Mouse (Mus musculus) adrenal gland (tissue): Measurements from ENCODE around the gene Nucb1.

ENCODE experiments used
- intact Hi-C: fragments of 180-260 bp; cut with DNase I; formaldehyde crosslinking; loops from one replicate; pipeline ENCODE4 v1.15.1; 2025

The Nucb1 gene

DNA sequence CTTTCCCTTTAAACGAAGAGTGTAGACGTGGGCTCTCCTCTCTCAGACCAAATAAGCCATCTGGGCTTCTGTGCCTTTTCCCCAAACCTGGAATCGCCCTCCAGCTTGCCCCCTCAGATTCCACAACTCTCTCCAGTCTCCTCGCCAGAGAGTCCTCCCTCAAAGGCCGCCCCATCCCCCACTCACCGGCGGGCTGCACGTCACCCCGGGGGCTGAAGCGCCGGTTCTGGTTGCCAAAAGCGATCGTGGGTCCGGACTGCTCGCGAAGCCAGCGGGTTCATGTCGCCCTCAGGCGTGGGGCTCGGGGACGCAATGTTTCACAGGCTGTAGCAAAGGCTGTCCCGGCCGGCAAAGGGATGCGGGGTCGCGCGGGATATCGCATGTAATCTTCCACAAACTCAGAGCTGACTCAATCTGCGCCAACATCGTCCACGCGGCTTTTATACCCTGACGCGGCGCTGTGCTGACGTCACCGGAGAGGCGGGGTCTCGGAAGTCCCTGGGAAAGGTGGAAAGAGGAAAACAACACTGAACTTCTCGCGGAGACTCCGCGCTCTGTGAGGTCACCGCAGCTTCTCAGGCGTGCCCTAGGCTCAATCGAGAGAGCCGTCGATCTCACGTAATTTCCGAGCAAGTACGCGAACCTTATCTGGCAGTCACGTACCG lies 15.7 kb upstream of the Nucb1 start, which contains the start of the genes Ppp1r15a and Plekha4:
Gene Ppp1r15a (minus strand): TSS at position 460 of the 665 bp plus-strand sequence.
Gene Plekha4 (plus strand): TSS at position 522 of the 665 bp plus-strand sequence.
- intact Hi-C loops, result loop anchor here (5.0 kb wide), 1 partner anchor 49 kb away; no protein-coding TSS in a partner anchor

DNA sequence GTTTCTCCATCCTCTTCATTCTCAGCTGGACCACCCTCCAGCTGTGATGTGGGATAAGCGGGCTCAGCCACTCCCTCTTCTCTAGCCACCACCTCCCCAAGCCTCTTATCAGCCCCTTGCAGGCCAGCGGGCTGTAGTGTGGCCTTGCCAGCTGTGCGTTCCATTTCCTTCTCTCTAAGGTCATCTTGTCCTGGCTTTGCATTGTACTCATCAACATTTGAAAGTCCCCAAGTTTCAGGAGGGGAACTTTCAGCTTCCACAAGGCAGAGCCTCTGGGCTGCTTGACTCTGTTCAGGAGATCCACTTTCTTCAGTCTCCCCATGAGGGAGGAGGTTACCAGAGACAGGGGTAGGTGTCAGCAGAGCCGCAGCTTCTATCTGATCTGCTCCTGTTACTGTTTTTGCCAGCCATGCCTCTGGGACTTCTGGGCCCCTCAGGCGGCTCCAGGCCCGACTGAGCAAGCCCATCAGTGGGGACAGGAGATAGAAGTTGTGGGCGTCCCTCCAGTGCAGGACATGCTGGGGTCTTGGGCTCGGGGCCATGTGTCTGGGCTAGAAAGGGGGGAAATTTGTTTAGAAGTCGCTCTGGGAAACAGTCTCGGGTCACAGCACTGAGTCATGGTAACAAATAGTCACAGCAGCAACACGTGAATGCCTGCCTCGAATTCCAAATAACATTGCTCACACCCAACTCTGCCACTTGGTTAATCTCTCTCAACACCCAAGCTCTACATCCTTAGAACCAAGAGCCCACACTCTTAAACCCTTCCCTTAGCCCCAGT lies 14.8 kb upstream of the Nucb1 start:
- intact Hi-C loops, result loop anchor here (5.0 kb wide), 1 partner anchor 48 kb away; no protein-coding TSS in a partner anchor

DNA sequence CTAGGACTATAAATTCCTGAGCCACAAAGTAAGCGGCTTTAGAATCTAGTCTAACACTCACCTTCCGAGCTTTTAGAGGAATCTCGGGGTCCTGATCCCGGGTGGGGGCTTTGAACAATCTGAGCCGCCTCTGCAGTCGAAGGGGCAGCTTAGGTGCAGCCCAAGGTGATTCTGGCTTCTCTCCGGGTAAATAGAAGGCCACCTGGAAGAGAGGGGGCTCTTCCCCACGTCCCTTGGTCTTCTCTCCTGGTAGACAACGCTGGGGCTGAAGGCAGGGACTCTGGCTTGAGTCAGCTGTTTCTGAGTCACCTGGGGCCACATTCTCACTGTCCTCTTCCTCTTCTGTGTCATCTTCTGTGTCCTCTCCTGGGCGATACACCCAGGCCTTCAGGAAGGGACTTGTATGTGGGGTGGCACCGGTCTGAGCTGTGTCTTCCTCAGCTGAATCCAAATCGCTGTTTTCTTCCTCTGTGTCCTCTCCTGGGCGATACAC lies 13.5 kb upstream of the Nucb1 start:
- intact Hi-C loops, result no loop called here

GRCm38 (mm10) chr7:45522957-45523676 lies 12.9 kb upstream of the Nucb1 start:
- intact Hi-C loops, result no loop called here

DNA sequence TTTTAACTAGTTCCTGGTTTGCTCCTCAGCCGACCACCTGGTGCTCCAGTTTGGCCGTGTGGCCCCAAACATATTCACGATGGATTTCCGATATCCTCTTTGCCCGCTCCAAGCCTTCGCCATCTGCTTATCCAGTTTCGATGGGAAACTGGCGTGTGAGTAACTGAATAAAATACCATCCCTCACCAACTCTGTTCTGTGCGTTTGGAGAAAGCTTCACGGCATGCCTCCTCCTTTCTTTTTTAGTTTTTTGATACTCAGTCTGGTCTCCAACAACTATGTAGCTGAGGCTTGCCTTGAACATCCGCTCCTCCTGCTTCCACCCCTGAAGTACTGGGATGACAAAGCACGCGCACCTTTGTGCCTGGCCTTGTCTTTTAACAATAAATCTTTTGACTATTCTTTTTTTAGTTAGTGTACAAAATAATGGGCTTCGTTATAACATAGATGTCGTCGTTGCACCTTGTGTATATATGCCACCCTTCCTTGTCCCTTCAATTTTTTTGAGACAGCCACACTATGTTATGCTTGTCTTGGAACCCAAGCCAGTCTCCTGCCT lies 12.1 kb upstream of the Nucb1 start:
- intact Hi-C loops, result no loop called here

GRCm38 (mm10) chr7:45521728-45522184 lies 11.6 kb upstream of the Nucb1 start:
- intact Hi-C loops, result no loop called here

- intact Hi-C loops, result no loop called here
Measured at GRCm38 (mm10) chr7:45520605-45521004, 10.4 kb upstream of the Nucb1 start.

DNA sequence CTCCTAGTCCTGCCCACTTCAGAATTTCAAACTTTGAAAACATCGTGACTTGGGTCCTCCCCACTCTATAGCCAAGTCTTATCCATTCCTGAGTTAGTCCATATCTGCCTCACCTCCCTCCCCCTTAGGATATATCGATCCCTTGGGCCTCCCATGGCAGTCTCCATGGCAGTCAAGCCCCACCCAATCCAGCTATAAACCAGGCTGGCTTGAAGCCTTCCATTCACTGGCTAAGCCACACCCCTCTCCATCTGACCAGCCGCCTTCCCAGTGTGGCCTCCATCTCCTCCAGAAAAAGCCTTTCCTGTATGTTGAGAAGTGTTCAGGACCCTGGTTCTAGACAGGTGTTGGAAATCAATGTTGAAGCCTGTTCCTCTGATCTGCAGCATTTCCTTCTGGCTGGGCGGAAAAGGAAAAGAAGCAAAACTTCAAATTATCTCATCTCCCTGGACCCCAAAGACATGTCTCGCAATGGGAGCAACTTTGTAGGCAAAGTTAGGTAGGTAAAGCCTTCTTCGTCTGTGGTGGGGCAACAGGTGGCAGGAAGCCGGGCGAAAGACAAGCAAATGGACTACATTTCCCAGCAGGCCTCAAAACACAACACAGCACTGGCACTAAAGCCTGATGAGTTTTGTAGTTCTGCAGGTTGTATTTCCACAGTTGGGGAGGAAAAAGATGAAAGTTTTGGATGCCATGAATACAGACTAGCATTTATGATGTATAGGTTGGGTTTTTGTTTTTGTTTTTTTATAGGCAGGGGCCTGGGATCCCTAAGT lies 9.3 kb upstream of the Nucb1 start:
- intact Hi-C loops, result loop anchor here (5.0 kb wide), 1 partner anchor 47 kb away; no protein-coding TSS in a partner anchor

GRCm38 (mm10) chr7:45518618-45519017 lies 8.4 kb upstream of the Nucb1 start:
- intact Hi-C loops, result loop anchor here (5.0 kb wide), 1 partner anchor 46 kb away; no protein-coding TSS in a partner anchor

DNA sequence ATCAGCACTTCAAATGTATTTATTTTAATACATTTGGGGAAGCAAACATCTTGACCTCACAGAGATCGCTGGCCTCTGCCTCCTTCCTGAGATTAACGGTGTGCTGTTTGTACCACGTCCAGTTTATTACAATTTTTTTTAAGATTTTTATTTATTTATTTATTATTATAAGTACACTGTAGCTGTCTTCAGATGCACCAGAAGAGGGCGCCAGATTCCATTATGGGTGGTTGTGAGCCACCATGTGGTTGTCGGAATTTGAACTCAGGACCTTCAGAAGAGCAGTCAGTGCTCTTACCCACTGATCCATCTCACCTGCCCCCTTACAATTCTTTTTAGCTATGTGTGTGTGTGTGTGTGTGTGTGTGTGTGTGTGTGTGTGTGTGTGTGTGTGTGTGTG lies 6.6 kb upstream of the Nucb1 start:
- intact Hi-C loops, result loop anchor here (5.0 kb wide), 1 partner anchor 45 kb away; no protein-coding TSS in a partner anchor

GRCm38 (mm10) chr7:45515436-45515835 lies 5.2 kb upstream of the Nucb1 start:
- intact Hi-C loops, result loop anchor here (5.0 kb wide), 1 partner anchor 43 kb away; no protein-coding TSS in a partner anchor

DNA sequence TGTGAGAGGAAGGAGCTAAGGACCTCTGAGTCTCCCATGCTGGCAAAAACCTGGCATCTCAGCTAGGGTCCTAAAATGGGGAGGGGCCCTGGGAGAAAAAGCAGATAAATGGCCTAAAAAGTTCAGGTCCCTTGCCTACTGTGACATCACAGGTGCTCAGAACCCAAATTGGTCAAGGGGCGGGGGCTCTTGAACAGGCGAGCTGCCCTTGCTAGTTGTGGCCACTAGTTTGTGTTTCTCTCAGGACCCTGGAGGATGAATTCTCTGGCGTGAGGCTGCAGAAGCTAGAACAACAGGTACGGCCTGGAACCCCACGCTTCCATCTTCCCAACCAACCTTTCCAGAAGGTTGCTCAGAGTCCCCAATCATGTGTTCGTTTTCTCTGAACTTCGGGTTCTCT lies 4.2 kb upstream of the Nucb1 start:
- intact Hi-C loops, result no loop called here

DNA sequence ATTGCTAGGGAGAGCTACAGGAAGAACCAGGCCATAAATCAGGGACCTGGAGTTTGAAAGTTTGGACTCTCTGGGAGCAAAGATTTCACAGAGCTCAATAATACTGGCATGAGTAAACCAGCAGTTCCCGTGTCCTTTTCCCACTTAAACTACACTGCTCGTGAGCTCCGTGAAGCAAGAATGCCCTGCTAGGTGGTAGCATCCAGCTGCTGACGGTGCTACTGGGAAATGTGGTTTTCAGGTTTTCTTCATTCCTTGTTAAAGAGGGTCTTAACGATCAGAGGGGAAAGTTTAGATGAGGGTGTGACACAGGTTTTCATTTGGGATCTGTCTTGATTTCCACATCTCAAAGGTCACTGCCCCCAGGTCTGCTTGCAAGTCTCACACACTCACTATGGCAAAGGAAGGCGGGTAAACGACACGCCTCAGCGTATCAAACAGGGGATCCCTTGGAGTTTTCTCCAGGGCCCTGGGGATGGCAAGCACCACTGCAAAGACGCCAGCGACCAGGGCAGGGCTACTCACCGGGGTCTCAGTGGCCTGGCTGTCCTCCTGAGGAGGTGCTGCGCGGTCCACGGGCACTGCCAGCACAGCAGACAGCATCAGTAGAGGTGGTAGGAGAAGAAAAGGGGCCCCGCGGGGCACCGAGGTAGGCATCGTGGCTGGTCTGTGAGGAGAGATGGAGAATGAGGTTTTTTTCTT lies 874 bp downstream of the Nucb1 start:
- intact Hi-C loops, result no loop called here

DNA sequence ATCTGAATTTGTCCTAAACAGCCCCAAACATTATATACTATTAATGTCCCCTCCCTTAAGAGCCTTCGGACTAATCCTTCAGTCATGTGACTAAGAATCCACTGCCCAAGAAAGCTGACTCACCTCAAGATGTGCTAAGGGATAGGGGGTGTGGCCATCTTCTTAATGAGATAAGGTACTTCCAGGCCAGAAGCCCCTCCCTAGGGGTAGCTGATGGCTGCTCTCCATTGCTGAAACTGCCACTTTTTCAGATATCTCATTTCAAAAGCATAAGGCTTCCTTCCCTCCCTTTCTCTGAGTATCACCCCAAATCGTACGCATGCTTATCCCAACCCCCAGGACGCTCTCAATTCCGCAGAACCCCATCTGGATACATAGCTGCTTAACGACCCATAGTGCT lies 1.6 kb downstream of the Nucb1 start:
- intact Hi-C loops, result no loop called here

GRCm38 (mm10) chr7:45507583-45507982 lies 2.6 kb downstream of the Nucb1 start:
- intact Hi-C loops, result no loop called here

GRCm38 (mm10) chr7:45498427-45498826 lies 11.8 kb downstream of the Nucb1 start:
- intact Hi-C loops, result no loop called here

DNA sequence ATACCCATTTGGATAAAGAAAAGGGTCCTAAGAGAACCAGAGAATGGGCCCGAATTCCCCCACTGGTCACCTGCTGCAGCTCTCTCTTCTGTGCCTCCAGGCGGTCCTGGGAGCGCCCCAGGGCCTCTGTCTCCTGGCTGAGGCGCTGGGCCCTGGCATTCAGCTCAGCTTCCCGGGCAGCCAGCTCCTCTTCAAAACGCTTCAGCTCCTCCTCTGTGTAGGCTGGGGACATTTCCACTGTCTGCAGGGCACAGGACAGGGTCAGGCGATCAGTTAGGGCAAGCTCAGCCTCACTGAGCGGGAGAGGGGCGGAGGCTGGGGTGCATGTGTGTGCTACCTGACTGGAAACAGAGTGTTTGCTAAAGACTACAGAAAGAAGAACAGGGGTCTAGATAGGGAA lies 15.7 kb downstream of the Nucb1 start:
- intact Hi-C loops, result no loop called here

GRCm38 (mm10) chr7:45492951-45493350 lies 17.3 kb downstream of the Nucb1 start:
- intact Hi-C loops, result no loop called here

- intact Hi-C loops, result no loop called here
Measured at GRCm38 (mm10) chr7:45492225-45492844, 17.9 kb downstream of the Nucb1 start.
